Mouse (Mus musculus) lung, adult 2 months (tissue): ENCODE measurements around the gene Igfbp6.

Source experiments
- CTCF ChIP-seq: fragments of 200-500 bp; IDR thresholded peaks from 2 replicates; pipeline ENCODE4 v1.5.1; 2011; ENCODE audit warnings: mild to moderate bottlenecking, low read length, control low read depth; ENCODE audit not compliant: insufficient read depth
- POLR2A ChIP-seq: fragments of 200-500 bp; IDR thresholded peaks from 2 replicates; pipeline ENCODE4 v1.6.1; 2011; ENCODE audit warnings: low read depth, mild to moderate bottlenecking, control low read depth, low read length, borderline replicate concordance; ENCODE audit errors: extremely low read depth

GRCm38 (mm10) chr15:102149561-102149960, 5.4 kb downstream of the Igfbp6 start:
- no peak for TF ChIP-seq POLR2A
- TF ChIP-seq CTCF, result no peak
